Mouse (Mus musculus) forebrain, postnatal 0 days (tissue): ENCODE results near the gene Skp1a. TPM values are rescaled to one million over a fixed set of nuclear protein-coding genes. Genes with fewer than 3 reads are reported as not detected.

Source experiments
- ATAC-seq: fragments of 200-750 bp; cut with Nextera tagmentation; 2 replicates; pipeline ENCODE4 v1.8.0; 2017; ENCODE audit warnings: mild to moderate bottlenecking, moderate library complexity
- DNase-seq: peaks from one replicate; pipeline ENCODE4 v3.0.0-alpha.2; 2015
- H3K27ac ChIP-seq: fragments of 300-500 bp; sonication (generic); 2 replicates; pipeline ENCODE4 v1.5.1; 2014; ENCODE audit warnings: low read depth, mild to moderate bottlenecking, antibody characterized with exemption, low read length, moderate library complexity, mixed read lengths
- H3K27me3 ChIP-seq: fragments of 300-500 bp; sonication (generic); 2 replicates; pipeline ENCODE4 v1.6.1; 2014; ENCODE audit warnings: mild to moderate bottlenecking, low read length, mixed read lengths; ENCODE audit not compliant: insufficient read depth
- H3K36me3 ChIP-seq: fragments of 300-500 bp; sonication (generic); 2 replicates; pipeline ENCODE4 v1.6.1; 2014; ENCODE audit warnings: mild to moderate bottlenecking, moderate library complexity; ENCODE audit not compliant: insufficient read depth
- H3K4me1 ChIP-seq: fragments of 300-500 bp; sonication (generic); 2 replicates; pipeline ENCODE4 v1.6.1; 2014; ENCODE audit warnings: antibody characterized with exemption; ENCODE audit not compliant: insufficient read depth
- H3K4me2 ChIP-seq: fragments of 300-500 bp; sonication (generic); 2 replicates; pipeline ENCODE4 v1.6.1; 2014; ENCODE audit warnings: low read depth, mild to moderate bottlenecking, moderate library complexity
- H3K4me3 ChIP-seq: fragments of 300-500 bp; sonication (generic); 2 replicates; pipeline ENCODE4 v1.5.1; 2014; ENCODE audit warnings: low read depth, low read length, mixed read lengths
- H3K9ac ChIP-seq: fragments of 300-500 bp; sonication (generic); 2 replicates; pipeline ENCODE4 v1.6.1; 2014; ENCODE audit warnings: mild to moderate bottlenecking
- H3K9me3 ChIP-seq: fragments of 300-500 bp; sonication (generic); 2 replicates; pipeline ENCODE4 v1.6.1; 2016; ENCODE audit warnings: low read length
- CTCF ChIP-seq: sonication (generic); IDR thresholded peaks from 2 replicates; pipeline ENCODE4 v1.5.1; 2016; ENCODE audit warnings: antibody characterized with exemption, control low read depth, low read depth
- WGBS: fragments of 180-500 bp; shearing (Covaris S2); extraction: QIAGEN DNeasy Blood & Tissue Kit; methylation state at CpG from one replicate; pipeline ENCODE4 v1.1.7; 2014; 5-methylcytosine and 5-hydroxymethylcytosine counted together
- polyA plus RNA-seq: library from polyadenylated mRNA; unstranded; fragments of >200 nt; fragmentation: Nextera tagmentation; extraction: Ambion mirVana; gene quantifications from 2 replicates; pipeline ENCODE4 v1.2.1, GENCODE M21; 2015
- total RNA-seq: library from RNA; depleted of rRNA; stranded (reverse); fragments of >200 nt; gene quantifications from 2 replicates; pipeline ENCODE4 v1.2.3, GENCODE M21; 2014

Gene Skp1a
- total and polyA plus RNA-seq, 2 experiments from 2014 or later, result 767 to 1,355 TPM

DNA sequence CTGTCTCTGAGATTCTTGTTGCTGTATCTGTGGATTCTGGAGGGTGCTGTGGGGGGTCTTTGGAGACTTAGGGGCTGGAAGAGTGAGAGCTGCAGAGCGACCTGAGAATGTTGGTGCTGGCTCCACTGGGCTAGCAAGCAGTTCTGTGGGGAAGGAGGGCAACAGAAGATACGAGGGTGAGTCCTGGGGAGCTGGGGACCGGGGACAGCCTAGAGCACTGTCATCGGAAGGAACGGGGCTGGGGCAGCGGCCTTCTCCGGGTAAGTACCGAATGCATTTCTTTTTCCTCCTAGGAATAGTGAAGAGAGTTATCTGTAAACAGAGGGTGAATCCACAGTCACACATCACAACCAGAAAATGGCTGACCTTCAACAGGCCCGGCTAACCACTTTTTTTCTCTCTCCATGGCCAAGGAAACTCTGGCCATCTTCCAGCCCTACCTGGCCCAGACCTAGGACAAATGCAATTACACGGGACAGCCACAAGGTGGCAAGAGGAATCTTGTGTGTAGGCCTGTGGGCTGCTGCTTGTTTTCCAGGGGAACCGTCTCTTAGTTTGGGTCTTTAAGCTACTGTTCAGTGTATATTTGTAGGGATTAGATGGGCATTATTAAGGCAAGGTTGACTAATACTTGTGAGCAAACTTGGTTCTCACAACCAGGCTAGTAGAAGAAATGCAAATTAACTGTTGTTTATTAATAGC is 22.0 kb downstream of the Skp1a start:
- Histone ChIP-seq H3K36me3 (peaks cover 7% of the 10 kb centered on the region; the same call in 1 of the 2 replicates), H3K4me1 (no peaks in the 10 kb centered on the region), H3K27ac (no peak overlapping the region), H3K4me3 (no peak overlapping the region), H3K4me2 (no peak overlapping the region), H3K27me3 (no peaks in the 10 kb centered on the region), H3K9ac (no peak overlapping the region), H3K9me3 (no peaks in the 10 kb centered on the region)
- ATAC-seq (peak; percentile 83), DNase-seq (peak; percentile 77)
- 65% methylated on average over 11 of the region's 11 CpGs for WGBS
- peak; percentile 93 for TF ChIP-seq CTCF

DNA sequence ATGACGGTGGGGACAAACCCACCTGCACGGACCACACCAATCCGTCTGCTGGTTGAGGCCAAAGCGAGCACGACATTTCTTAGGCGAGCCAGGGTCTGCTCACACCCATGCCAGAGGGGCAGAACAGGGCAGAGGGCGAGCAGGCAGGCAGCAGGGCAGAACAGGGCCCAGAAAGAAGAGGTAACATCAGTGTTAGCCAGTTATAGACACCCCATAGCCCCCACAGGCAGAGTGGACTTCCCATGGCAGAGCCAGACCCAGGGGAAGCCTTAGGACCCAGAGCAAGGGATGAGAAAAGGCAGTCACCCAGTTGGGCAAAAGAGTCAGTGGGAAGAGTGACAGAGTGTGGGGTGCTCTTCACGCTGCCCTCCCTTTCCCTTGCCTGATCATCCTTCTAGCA is 23.3 kb downstream of the Skp1a start:
- Histone ChIP-seq H3K9me3 (no peaks in the 10 kb centered on the region), H3K4me2 (no peak overlapping the region), H3K27me3 (no peaks in the 10 kb centered on the region), H3K9ac (no peak overlapping the region), H3K36me3 (0 out of 2 replicates have a peak, but pooled peaks cover 2% of the 10 kb centered on the region), H3K4me3 (no peak overlapping the region), H3K27ac (no peak overlapping the region), H3K4me1 (no peaks in the 10 kb centered on the region)
- 89% methylated on average over 8 of the region's 8 CpGs for WGBS
- no peak for TF ChIP-seq CTCF
- ATAC-seq (no peak), DNase-seq (no peak)

DNA sequence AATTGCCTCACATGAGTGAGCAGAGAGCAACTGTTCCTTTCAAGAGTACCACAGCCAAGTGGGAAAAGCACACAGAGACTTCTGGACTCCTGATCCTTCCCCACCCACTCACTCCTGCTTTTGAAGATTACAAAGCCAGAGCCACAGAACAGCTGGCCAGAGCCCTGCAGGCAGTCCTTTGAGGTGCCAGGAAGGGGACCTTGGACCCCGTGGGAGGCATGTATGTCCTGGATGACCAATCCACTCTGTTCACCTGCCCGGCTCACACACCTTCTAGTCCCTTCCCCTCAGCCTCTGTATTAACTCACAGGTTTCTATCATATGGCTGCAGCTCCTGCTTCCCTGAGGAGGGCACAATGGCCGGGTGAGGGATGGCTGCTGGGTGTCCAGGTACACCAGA is 25.6 kb downstream of the Skp1a start:
- no peaks in the 10 kb centered on the region for H3K27me3 ChIP-seq
- no peak for ATAC-seq
- H3K36me3 ChIP-seq, result 0 out of 2 replicates have a peak, but pooled peaks cover 2% of the 10 kb centered on the region
- no peak overlapping the region for H3K4me2 ChIP-seq
- H3K9ac ChIP-seq, result no peak overlapping the region
- DNase-seq, result no peak
- WGBS, result 92% methylated on average over 3 of the region's 3 CpGs
- H3K4me3 ChIP-seq, result no peak overlapping the region
- H3K4me1 ChIP-seq, result no peaks in the 10 kb centered on the region
- no peaks in the 10 kb centered on the region for H3K9me3 ChIP-seq
- no peak for TF ChIP-seq CTCF
- no peak overlapping the region for H3K27ac ChIP-seq

DNA sequence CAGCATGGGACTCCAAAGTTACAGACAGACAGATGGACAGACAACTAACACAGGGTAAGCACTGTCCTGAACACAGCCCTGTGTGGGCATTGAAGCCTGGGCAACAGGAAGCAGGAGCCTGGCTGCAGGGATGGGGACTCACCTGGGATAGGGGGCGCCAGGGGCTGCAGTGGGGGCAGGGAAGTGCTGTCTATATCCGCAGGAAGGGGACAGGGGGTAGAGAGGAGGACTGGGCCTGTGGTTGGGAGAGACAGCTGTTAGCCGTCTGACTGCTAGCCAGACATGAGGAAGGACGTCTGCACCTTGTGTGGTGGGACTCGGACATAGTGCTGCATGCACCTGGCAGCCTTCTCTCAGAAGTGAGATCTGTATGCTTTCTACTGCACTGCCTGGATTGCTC is 26.9 kb downstream of the Skp1a start:
- H3K36me3 ChIP-seq, result 0 out of 2 replicates have a peak, but pooled peaks cover 2% of the 10 kb centered on the region
- DNase-seq, result no peak
- H3K27ac ChIP-seq, result no peak overlapping the region
- no peak overlapping the region for H3K9ac ChIP-seq
- 76% methylated on average over 5 of the region's 5 CpGs for WGBS
- H3K4me3 ChIP-seq, result no peak overlapping the region
- H3K4me2 ChIP-seq, result no peak overlapping the region
- H3K27me3 ChIP-seq, result no peaks in the 10 kb centered on the region
- no peak for TF ChIP-seq CTCF
- no peaks in the 10 kb centered on the region for H3K9me3 ChIP-seq
- no peaks in the 10 kb centered on the region for H3K4me1 ChIP-seq
- no peak for ATAC-seq

DNA sequence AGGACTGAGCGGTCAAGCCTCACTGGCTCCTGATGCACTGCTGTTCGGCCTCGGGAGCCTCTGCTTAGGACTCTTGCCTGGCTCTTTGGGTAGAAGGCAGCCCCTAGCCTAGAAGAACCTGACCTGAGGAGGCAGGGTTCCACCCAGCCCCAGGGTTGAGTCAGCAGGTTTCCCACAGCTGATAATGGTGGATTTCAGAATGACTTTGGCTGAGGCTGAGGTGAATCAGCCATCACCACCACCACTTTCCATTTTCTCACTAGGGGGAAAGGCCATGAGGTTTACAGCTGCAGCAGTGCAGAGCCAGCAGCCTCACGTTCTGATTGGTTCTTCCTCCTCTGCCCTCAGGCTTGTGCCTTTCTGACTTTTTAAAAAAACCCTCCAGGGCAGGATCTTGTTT is 29.1 kb downstream of the Skp1a start:
- no peaks in the 10 kb centered on the region for H3K27me3 ChIP-seq
- no peak overlapping the region for H3K9ac ChIP-seq
- TF ChIP-seq CTCF, result no peak
- H3K4me2 ChIP-seq, result no peak overlapping the region
- no peak overlapping the region for H3K4me3 ChIP-seq
- no peaks in the 10 kb centered on the region for H3K36me3 ChIP-seq
- no peaks in the 10 kb centered on the region for H3K9me3 ChIP-seq
- H3K27ac ChIP-seq, result no peak overlapping the region
- DNase-seq (no peak), ATAC-seq (no peak)
- H3K4me1 ChIP-seq, result no peaks in the 10 kb centered on the region
- WGBS, result 66% methylated on average over 4 of the region's 4 CpGs

DNA sequence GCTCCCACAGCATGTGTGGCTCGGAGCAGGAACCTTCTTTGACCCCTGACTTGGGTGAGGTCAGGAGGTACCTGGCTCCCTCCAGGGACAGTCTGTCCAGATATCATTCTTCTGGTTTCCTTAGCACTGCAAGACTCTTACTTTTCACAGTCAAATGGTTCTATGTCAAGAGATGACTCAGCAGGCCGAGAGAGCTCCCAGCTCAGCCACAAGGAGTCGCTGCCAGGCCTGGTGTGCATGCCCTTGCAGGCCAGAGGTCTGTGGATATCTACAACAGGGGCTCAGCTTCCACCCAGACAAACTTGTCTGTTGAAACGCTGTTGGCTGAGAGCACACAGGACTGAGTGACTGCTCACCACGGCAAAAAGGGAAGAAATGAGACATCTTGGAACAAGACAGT is 30.1 kb downstream of the Skp1a start:
- Histone ChIP-seq H3K36me3 (no peaks in the 10 kb centered on the region), H3K4me2 (no peak overlapping the region), H3K9ac (no peak overlapping the region), H3K4me3 (no peak overlapping the region), H3K27ac (no peak overlapping the region), H3K9me3 (no peaks in the 10 kb centered on the region), H3K27me3 (no peaks in the 10 kb centered on the region), H3K4me1 (no peaks in the 10 kb centered on the region)
- DNase-seq (no peak), ATAC-seq (no peak)
- WGBS, result 69% methylated on average over 5 of the region's 5 CpGs
- peak; percentile 54 for TF ChIP-seq CTCF

DNA sequence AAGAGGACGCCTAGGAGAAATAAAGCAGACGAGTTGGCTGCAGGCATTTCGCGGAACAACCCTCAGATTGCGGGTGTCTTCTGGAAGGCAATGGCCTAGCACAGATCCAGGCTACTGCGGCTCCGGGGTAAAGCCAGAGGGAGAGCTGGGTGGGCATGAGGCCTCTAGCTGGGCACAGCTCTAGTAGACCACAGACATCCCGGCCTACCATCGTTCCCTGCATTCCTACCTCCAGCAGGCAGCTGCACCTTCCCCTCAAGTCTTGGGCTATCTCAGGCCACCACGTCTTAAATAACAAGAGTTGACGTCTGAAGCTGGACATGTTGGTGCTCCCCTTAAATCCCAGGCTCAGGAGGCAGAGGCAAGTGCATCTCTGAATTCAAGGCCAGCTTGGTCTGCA is 30.5 kb downstream of the Skp1a start:
- Histone ChIP-seq H3K9ac (no peak overlapping the region), H3K36me3 (no peaks in the 10 kb centered on the region), H3K9me3 (no peaks in the 10 kb centered on the region), H3K27me3 (no peaks in the 10 kb centered on the region), H3K4me1 (no peaks in the 10 kb centered on the region), H3K27ac (no peak overlapping the region), H3K4me3 (no peak overlapping the region), H3K4me2 (no peak overlapping the region)
- no peak for TF ChIP-seq CTCF
- ATAC-seq, result no peak
- no peak for DNase-seq
- WGBS, result 92% methylated on average over 11 of the region's 11 CpGs
